Mouse (Mus musculus) cerebellum, adult 2 months (tissue): Measurements from ENCODE around the gene Sept5.

Source experiments
- CTCF ChIP-seq: fragments of 200-500 bp; IDR thresholded peaks from 2 replicates; pipeline ENCODE4 v1.5.1; 2011; ENCODE audit warnings: low read depth, mild to moderate bottlenecking, control low read depth, low read length, moderate library complexity, borderline replicate concordance; ENCODE audit not compliant: insufficient read depth
- POLR2A ChIP-seq: fragments of 200-500 bp; IDR thresholded peaks from 2 replicates; pipeline ENCODE4 v1.6.1; 2011; ENCODE audit warnings: low read length, control low read depth, borderline replicate concordance; ENCODE audit not compliant: insufficient read depth

- no peak for TF ChIP-seq POLR2A
- TF ChIP-seq CTCF: no peak
Observed at GRCm38 (mm10) chr16:18620201-18620600, 9.6 kb downstream of the Sept5 start.
